Mouse (Mus musculus): ENCODE measurements around the gene Amer3.

DNA sequence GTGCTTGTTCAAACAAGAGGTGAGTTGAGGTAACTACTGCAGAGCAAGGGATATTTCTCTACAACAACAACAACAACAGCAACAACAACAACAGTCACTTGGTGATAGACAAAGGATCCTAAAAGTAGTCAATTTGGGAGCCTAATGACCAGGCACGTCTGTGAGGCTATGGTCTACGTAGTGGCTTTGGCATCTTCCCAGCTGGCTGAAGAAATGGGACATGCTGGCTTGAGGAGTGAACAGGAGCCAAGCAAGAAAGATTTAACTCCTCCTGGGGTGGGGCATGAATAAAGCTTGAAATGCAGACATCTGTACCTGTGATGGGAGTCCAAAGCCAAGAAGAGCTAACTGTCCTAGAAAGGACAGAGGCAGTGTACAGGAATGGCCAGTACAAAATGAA lies 34.3 kb downstream of the Amer3 start:
- TF ChIP-seq CTCF (IDR thresholded peaks at IDR 0.05; ENCODE audit: low read depth, low read length) = no peak
- no peak for TF ChIP-seq POLR2A (IDR thresholded peaks at IDR 0.05; ENCODE audit: borderline replicate concordance, low read depth, low read length)
